Mouse (Mus musculus): ENCODE data around the gene Atp2b1.

Gene Atp2b1

DNA sequence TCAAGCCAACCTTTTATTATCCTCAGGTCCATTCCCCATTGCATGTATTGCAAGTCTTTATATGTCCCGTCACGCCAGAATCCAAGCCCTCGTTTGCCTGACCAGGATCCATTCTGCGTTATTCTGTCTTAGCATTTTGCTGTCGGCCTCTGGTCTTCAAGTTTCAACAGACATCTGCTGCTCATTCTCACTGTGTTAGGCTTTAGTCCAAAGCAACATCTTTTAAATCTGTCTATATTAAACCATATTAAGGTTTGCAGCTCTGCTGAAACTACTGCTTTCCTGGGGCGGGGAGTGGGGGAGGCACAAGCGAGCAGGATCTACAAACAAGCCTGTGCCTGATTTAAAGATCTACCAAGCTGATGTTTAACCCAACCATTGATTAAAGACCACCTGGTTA, 115.6 kb downstream of the Atp2b1 start:
- no peak for DNase-seq (ENCODE audit: low spot score in 2 of 2)

DNA sequence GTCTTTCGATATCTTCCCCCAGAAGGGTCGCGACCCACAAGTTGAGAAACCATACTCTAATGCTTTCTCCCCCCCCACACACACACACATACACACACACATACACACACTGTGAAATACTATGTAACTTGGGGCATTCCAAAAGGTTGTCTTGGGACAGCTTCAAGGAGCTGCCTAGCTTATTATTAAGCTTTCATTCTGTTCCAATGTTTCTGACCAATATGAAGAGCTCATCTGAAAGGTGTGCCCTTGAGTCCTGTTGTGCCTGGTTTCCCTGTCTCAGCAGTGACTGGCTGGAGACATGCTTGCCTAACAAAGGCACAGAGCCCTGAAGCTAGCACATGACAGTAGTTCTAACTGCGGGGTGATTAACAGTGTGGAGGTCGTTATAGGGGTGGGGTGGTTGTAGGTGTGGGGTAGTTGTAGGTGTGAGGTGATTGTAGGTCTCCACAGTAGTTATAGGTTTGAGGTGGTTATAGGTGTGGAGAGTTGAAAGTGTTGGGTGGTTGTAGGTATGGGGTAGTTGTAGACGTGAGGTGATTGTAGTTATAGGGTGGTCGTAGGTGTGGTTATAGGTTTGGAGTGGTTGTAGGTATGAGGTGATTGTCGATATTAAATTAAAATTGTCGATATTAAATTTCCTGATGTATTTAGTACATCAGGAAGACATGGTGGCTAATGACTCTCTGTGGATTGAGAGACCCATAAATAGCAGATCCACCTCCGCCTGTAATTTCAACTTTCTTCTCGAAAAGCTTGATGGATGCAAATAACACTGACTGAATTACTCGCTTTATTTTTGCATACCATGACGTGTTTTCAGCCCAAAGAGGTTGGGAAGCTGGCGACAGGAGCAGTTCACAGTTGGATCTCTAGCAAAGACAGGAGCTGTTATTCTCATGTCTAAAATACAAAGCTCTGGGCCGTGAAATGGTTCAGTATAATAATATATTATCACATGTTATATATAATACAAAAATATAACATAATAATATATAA, 119.9 kb downstream of the Atp2b1 start:
- DNase-seq (ENCODE audit: low spot score in 2 of 2): peak in 1 of 2 experiments; percentile 59

DNA sequence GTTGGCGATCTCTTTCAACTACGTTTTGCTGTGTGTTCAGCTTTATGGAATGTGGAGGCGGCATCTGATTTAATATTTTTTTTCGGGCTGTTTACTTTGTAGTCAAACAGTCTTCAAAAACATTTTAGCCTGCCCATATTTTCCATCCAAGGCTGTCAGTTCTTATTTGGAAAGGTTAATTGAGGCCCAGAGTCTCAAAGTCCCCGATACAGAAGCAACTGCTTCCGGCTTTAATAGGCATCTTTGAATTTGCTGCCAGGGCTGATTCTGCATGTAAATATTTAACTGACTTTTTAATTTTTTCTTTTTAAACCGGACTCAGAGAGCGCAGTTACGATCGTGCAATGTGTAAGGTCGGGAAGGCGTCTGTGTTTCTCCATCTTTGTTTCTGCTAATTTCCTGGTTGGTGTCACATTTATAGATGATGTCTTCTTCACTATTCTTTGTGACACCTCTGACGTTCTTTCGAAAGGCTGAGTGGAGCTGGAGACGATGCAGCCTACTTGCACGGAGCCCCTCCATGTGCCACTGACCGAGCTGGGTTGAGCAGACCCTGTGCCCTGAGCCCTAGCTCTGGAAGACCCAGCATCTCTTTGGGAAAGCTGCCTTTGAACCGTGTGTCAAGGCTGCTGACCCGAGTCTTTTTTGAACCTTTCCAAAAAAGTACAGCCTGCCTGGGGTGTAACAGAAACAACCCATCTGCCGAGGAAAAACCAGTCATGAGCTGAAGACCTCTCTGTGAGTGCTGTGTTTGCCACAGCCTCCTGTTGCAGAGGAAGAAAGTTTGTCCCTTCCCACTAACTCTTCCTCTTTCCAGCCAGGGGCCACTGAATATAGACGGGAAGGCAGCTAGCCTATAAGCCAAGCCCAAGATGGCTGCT, 123.2 kb downstream of the Atp2b1 start:
- no peak for DNase-seq (ENCODE audit: low spot score in 2 of 2)

DNA sequence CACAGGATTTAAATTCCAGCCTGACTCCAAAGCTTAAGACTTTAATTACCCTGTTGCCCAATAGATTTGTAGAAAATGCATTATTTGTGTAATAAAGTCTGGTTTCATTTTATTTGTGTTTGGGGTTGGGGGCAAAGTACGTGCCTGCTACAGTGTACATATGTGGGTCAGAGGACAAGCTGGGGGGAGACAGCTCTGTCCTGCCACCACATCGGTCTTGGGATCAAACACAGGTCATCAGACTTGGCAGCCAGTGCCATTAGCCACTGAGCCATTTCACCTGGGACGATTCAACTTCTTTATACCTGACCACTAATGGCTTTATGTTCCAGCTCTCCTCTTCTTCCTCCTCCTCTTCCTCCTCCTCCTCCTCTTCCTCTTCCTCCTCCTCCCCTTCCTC, 124.7 kb downstream of the Atp2b1 start:
- no peak for DNase-seq (ENCODE audit: low spot score in 2 of 2)

DNA sequence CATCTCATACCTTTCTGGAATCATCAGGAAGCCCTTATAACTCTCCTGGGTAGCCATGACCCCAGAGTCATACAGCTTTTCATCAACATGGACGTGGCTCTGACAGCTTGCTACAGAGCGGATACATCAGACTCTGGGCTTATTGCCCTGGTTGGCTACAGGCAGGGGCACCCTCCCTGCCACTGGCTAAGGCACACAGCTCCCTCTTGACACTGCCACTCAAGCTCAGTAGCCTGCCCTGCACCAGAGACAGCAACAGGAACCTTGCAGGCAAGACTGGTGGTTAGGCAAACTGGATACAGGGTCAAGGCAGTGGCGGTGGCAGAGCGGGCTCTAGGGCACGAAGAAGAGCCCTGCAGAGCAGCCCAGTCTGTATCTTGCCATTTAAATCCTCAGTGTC, 126.0 kb downstream of the Atp2b1 start:
- no peak for DNase-seq (ENCODE audit: low spot score in 2 of 2)

DNA sequence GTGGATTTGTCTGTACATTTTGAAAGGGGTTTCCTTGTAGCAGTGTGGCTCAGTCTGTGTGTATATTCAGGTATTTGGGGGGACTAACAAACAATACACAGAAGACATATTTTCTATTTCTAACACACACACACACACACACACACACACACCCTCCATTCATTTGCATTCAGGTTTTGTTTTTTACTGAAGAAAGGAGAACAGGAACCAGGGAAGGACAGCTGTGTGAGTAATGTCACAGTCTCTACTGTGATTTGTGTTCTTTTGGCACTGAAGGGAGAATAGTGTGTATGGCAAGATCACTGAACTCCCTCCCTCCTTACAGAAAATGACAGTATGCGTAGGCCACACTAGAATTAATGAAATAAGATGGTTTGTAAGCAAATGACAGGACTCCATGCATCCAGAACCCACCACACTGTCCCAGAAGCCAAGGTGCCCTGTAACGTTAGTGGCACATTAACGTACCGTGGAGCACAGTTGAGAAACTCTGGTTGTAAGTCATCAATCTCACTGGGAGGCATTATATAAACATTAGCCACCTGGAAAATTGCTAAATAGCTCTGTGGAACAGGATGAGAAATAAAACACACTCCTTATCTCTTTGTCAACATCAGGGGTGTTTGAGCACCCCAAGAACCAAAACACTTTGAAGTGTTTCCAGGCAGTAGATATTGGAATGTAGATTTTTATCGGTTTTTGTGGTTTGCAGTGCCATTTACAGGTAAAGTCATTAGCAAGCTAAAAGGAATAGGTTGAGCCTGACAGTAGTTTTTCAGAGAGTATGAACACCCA, 132.7 kb downstream of the Atp2b1 start:
- DNase-seq (ENCODE audit: low spot score in 2 of 2): no peak

DNA sequence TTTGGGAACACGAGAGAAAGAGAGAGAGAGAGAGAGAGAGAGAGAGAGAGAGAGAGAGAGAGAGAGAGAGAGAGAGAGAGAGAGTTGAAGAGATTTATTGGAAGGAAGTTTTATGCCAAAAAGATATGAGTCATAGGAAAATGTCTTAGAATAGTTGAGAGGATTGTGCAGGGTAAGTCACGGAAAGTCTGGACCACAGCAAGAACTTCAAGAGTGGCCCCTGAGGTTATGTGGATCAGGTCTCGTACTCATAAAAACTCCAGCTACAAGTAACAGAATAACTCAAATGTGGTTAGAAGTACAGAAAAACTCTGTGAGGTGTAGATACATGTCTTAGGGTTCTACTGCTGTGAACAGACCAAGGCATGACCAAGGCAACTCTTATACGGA, 133.3 kb downstream of the Atp2b1 start:
- no peak for DNase-seq (ENCODE audit: low spot score in 2 of 2)

DNA sequence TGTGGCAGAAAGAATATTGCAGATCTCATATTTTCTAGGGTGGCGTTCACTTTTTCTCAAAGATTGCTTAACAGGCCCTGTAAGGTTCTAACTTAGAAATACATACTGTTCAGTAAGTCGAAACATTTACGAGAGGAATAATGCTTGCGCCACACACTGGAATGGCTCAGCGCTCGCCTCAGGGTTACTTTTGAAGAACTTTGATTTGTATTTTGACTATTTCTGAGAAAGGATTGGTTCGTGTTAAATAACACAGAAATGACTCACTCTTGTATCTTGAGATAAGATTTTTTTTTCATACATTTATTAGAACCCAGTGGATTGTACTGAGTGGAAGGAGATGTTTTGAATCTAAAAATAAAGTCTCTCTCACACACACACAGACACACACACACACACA, 135.9 kb downstream of the Atp2b1 start:
- DNase-seq (ENCODE audit: low spot score in 2 of 2): no peak

DNA sequence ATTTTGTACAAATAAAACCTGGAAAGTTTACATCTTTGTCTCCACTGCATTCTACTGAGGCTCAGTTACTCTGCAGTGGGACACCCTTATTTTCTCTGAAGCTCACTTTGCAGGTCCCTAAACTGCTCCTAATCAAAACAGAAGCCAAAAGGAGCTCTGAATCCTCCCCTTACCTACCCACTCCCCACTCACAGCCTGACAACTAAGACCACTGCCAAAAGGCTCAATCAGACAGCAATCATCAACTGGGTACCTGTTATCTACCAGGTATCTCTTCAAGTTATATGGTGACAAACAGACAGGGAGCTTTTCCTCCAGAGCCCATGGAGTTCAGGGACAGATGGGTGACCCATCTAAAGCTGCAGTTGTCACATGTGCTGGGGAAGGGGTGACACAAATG, 138.9 kb downstream of the Atp2b1 start:
- no peak for DNase-seq (ENCODE audit: low spot score in 2 of 2)

DNA sequence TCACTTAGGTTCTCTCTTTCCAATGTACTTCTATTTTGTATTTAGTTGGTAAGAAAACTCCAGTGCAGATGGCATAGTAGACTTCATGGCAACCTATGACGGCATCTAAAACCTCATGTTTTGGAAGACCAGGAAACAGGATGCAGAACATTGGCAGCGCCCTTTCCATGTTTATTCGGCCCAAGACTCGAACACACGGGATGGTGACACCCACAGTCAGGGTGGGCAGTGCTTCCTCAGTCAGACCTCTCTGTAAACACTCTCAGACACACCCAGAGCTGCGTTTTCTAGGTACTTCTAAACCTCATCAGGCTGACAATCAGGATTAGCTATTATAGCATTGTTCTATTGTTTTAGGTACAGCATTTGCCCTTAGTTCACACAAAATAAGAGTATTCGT, 146.4 kb downstream of the Atp2b1 start:
- no peak for DNase-seq (ENCODE audit: low spot score in 2 of 2)

DNA sequence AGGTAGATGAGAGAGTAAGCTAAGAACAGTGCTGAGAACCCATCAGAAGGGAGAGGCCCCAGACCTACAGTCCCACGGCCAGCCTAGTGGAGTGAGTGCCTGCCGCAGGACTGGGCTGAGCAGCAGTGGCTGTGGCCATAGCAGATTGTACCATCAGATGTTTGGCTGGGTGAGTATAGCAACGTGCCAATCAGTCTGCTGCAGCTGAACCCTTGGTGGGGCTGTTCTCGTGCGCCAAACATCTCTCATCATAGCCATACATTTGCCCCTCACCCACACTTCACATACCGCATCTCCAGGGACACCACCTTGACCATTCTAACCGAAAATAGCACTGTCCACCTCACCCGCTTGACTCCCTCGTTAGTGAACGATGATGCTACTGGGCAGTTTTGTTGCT, 147.2 kb downstream of the Atp2b1 start:
- no peak for DNase-seq (ENCODE audit: low spot score in 2 of 2)

DNA sequence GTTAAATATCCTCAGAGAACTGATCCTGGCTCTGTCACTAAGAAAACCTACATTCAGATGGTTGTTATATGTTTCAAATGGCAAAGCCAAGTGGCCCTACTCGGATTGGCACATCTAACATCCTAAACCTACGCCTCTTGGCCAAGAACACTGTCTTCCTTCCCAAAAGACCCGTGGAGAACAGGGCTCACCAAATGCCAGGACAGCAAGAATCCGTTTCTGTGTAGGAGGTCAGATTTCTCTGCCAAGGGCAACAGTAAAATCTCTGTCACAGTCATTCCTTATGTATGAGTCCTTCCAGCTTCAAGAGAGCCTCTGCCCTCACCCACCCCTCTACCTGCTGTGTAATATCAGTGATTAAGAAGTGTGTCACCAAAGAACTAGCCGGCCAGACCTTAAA, 148.3 kb downstream of the Atp2b1 start:
- no peak for DNase-seq (ENCODE audit: low spot score in 2 of 2)

Data from right cerebral cortex, postnatal 36 days (tissue).